Mouse (Mus musculus): Measurements from ENCODE around the gene Zfp868. TPM values are rescaled to one million over a fixed set of nuclear protein-coding genes. Genes with fewer than 3 reads are reported as not detected.
"Not testable (repeated sequence)": the region's sequence is repeated elsewhere in the genome, so short reads cannot be mapped to it uniquely, and the experiment has no call there.

Gene Zfp868
- total RNA-seq (2015; ENCODE audit: low replicate concordance) (9.4 and 19.4 TPM in 2 replicates), total RNA-seq (2017; ENCODE audit: low replicate concordance) (9.4 and 9.9 TPM in 2 replicates)

DNA sequence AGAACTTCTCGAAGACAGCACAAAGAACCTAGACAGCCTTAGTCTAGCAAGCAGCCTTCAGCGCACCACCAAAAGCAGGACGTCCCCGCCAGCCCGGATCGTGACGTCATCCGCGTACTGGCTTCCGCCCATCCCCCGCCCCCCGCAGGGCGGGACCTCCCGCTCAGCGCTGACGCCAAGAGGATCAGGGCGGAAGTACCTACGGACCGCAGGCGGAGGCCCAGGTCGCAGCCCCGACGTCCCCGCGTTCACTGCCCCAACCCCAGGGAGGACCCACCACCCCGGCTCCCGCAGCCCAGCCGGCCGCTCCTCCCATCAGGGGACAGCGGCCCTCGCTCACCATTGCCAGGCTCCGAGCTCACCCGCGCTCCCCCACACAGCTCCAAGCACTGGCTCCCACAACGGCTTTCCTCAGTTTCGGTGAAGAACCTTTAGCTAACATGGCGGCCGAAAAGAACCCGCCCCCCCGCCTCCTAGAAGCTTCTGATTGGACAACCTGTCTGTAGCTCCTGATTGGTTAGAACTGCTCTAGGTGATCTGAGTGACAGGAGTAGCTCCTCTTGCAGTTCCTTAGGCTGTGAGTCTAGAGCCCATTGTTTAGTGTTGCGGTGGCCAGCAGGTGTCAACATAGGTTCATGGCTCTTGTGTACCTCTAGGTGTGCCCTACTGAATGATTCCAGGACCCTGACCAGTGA is at the start of gene Zfp868:
Gene Zfp868 (minus strand): TSS at position 454 of the 695 bp plus-strand sequence.
- peak; percentile 99 for ATAC-seq (replicated peaks; ENCODE audit: low FRiP score, poor library complexity, severe bottlenecking)

DNA sequence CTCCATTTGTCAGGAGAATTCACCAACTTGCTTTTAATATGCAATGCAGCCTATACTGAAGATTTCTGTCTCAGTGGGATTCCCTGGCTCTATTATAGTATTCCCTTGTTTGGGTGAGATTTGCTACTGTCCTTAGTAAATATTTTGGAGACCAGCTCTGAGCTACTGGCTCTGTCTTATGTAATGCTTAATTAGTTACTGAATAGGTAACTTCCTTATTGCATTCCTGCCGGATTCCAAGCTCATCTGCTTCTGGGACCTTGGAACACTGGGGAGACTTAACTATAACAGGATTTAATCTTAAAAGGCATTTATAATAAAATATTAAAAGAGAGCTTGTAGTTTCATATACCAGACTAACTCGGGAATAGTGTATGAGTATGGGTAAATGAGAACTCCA is 39.7 kb upstream of the Zfp868 start:
- not testable (repeated sequence) for ATAC-seq (replicated peaks; ENCODE audit: low FRiP score, poor library complexity, severe bottlenecking)

GRCm38 (mm10) chr8:69661294-69661693 is 35.9 kb upstream of the Zfp868 start:
- ATAC-seq (replicated peaks; ENCODE audit: low FRiP score, poor library complexity, severe bottlenecking) = no peak

DNA sequence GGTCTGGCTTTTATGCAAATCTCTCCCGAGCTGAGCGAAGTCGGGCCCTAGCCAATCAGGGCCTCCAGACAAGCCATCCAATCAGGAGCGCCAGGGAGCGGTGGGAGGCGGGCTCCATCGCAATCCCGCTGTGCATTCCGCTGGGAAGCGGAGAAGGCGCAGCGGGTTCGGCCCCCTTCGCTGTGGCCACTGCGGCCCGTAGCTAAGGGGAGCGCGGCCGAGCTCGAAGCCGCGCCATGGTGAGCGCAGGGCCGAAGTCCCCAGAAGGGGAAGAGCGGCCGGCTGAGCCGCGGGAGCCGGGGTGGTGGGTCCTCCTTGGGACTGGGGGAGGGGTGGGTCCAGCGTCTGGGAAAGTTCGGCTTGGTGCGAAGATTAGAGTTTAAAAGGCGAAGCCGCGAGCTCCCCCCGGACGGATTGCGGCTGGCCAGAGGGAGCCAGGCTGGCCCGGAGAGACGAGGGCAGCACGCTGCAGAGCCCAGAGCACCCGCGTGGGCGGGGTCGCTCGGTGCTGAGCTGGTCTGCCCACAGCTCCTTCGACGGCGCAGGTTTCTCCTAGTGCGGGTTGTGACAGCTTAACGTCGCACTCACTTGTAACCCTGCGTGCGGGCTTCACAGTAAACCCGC is 29.1 kb upstream of the Zfp868 start, which contains the start of gene Zfp964:
Gene Zfp964 (plus strand): TSS at position 122 of the 624 bp plus-strand sequence.
- peak; percentile 65; the same call in 1 of the 2 replicates for ATAC-seq (replicated peaks; ENCODE audit: low FRiP score, poor library complexity, severe bottlenecking)

DNA sequence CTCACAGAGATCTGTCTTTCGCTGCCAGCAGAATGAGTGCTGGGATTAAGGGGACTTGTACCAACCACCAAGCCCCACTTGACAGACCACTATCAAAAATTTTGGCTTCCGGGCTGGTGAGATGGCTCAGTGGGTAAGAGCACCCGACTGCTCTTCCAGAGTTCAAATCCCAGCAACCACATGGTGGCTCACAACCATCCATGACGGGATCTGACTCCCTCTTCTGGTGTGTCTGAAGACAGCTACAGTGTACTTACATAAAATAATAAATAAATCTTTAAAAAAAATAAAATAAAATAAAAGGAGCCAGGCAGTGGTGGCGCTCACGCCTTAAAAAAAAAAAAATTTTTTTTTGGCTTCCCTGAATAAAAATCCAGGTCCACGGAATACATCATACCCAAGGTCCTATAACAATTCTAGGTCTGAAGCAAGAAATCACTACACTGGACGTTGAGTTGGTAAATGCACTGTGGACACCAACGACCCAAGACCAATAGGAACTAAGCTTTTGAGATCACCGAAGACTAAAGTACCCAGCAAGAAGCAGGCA is 28.5 kb upstream of the Zfp868 start:
- no peak for ATAC-seq (replicated peaks; ENCODE audit: low FRiP score, poor library complexity, severe bottlenecking)

DNA sequence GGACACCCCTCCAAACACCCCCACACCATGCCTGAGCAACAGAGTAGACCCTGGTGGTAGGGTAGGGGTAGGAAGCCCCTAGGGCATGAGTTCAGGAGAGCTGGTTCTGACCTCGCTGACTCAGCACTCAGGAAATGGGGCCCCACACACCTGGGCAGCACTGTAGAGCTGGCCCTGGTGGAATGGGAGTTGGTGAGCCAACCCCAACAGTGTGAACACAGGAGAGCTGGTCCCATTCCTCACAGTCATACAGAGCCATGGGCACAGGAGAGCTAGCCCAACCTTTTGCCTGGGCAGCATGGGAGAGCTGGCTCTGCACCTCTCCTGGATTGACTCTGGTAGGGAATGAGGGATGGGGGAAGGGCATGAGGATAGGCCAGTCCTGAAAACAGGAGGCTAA is 7.3 kb downstream of the Zfp868 start:
- no peak for ATAC-seq (replicated peaks; ENCODE audit: low FRiP score, poor library complexity, severe bottlenecking)

- no peak for ATAC-seq (replicated peaks; ENCODE audit: low FRiP score, poor library complexity, severe bottlenecking)
Observed at GRCm38 (mm10) chr8:69614687-69615086, 10.7 kb downstream of the Zfp868 start.

- not testable (repeated sequence) for ATAC-seq (replicated peaks; ENCODE audit: low FRiP score, poor library complexity, severe bottlenecking)
Observed at GRCm38 (mm10) chr8:69597598-69597997, 27.8 kb downstream of the Zfp868 start.

DNA sequence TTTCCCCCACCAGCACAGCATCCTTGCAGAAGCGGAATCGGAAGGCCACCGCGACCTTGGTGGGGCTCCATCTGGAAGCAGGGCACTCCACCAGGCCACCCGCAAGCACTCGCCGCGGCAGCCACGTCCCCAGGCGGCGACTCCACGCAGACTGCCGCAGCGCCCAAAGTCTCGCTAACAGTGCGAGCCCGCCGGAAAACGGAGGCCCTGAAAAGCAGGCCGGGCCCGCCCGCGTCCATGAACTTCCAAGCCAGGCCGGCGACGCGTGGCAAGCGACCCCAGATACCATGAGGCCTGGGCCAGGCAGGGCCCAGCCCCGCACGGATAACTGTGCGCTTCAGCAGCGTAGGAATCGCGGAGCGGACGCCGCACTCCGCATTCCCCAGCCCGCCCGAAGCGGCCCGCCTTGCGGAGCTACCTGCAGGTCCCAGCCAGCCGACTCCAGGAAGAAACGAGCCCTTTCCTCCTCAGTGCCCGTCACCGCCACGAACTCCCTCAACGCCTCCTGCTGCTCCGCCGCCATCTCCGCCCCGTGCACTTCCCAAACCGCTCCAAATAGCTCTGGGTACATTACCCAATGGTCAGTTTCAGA is 40.6 kb downstream of the Zfp868 start:
- no peak for ATAC-seq (replicated peaks; ENCODE audit: low FRiP score, poor library complexity, severe bottlenecking)

DNA sequence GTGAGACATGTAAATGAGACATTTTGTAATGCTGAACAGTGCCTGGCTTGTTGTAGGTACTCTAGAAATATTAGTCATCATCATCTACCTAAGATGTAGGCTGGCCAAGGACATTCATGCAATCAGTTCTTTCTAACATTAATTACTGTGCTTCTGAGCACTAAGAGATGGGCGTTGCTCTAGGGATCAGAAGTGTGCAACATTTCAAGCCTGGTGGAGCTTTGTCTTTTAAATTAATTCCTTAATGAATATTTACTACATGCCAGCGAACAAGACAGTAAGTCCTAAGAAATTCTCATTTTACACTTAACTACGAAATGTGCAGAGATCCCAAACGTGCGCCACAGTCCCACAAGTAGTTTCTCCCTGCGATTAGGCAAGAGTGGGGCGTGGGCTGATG is 41.1 kb downstream of the Zfp868 start:
- ATAC-seq (replicated peaks; ENCODE audit: low FRiP score, poor library complexity, severe bottlenecking) = not testable (repeated sequence)

Other genes with a start within 250 kb of the Zfp868 start
- not detected in 2 replicates for gene Gm9495, start 172.0 kb downstream of the Zfp868 start, total RNA-seq (2015; ENCODE audit: low replicate concordance)
- not detected in 2 replicates for gene Gm9495, start 172.0 kb downstream of the Zfp868 start, total RNA-seq (2017; ENCODE audit: low replicate concordance)
- not detected in 2 replicates for gene Gm7697, start 102.6 kb downstream of the Zfp868 start, total RNA-seq (2015; ENCODE audit: low replicate concordance)
- not detected in 2 replicates for gene Gm7697, start 102.6 kb downstream of the Zfp868 start, total RNA-seq (2017; ENCODE audit: low replicate concordance)
- not detected in 2 replicates for gene Zfp964, start 28.9 kb upstream of the Zfp868 start, total RNA-seq (2015; ENCODE audit: low replicate concordance)
- gene Zfp964, start 28.9 kb upstream of the Zfp868 start, total RNA-seq (2017; ENCODE audit: low replicate concordance) = 0.09 and 0.14 TPM in 2 replicates
- gene Zfp869, start 85.2 kb upstream of the Zfp868 start, total RNA-seq (2015; ENCODE audit: low replicate concordance) = 10.7 and 15.6 TPM in 2 replicates
- 23.1 and 30.1 TPM in 2 replicates for gene Zfp869, start 85.2 kb upstream of the Zfp868 start, total RNA-seq (2017; ENCODE audit: low replicate concordance)
- 5.2 and 7.1 TPM in 2 replicates for gene Zfp963, start 124.4 kb upstream of the Zfp868 start, total RNA-seq (2015; ENCODE audit: low replicate concordance)
- gene Zfp963, start 124.4 kb upstream of the Zfp868 start, total RNA-seq (2017; ENCODE audit: low replicate concordance) = 3.2 and 3.7 TPM in 2 replicates
- not detected in 2 replicates for gene Gm20422, start 149.3 kb upstream of the Zfp868 start, total RNA-seq (2015; ENCODE audit: low replicate concordance)
- 2.9 TPM in 1 of 2 replicates, not detected in the other for gene Gm20422, start 149.3 kb upstream of the Zfp868 start, total RNA-seq (2017; ENCODE audit: low replicate concordance)
- 9.2 and 9.4 TPM in 2 replicates for gene Atp13a1, start 165.6 kb upstream of the Zfp868 start, total RNA-seq (2015; ENCODE audit: low replicate concordance)
- gene Atp13a1, start 165.6 kb upstream of the Zfp868 start, total RNA-seq (2017; ENCODE audit: low replicate concordance) = 3.7 and 3.9 TPM in 2 replicates
- 13.1 and 14.0 TPM in 2 replicates for gene Zfp866, start 165.6 kb upstream of the Zfp868 start, total RNA-seq (2015; ENCODE audit: low replicate concordance)
- gene Zfp866, start 165.6 kb upstream of the Zfp868 start, total RNA-seq (2017; ENCODE audit: low replicate concordance) = 21.1 and 28.6 TPM in 2 replicates
- 14.2 and 20.1 TPM in 2 replicates for gene Gmip, start 183.1 kb upstream of the Zfp868 start, total RNA-seq (2015; ENCODE audit: low replicate concordance)
- gene Gmip, start 183.1 kb upstream of the Zfp868 start, total RNA-seq (2017; ENCODE audit: low replicate concordance) = 15.5 and 24.4 TPM in 2 replicates
- 0.77 and 1.3 TPM in 2 replicates for gene Lpar2, start 196.9 kb upstream of the Zfp868 start, total RNA-seq (2015; ENCODE audit: low replicate concordance)
- 0.28 and 0.85 TPM in 2 replicates for gene Lpar2, start 196.9 kb upstream of the Zfp868 start, total RNA-seq (2017; ENCODE audit: low replicate concordance)
- 1.5 and 2.1 TPM in 2 replicates for gene Pbx4, start 206.9 kb upstream of the Zfp868 start, total RNA-seq (2015; ENCODE audit: low replicate concordance)
- 2.8 TPM in 1 of 2 replicates, not detected in the other for gene Pbx4, start 206.9 kb upstream of the Zfp868 start, total RNA-seq (2017; ENCODE audit: low replicate concordance)